Mouse (Mus musculus) urinary bladder, postnatal 25 days (tissue): ENCODE measurements around the gene Surf1.
A peak's percentile ranks its signal among the peaks of the same experiment; 100 is the strongest.

Source experiments
- DNase-seq: peaks from one replicate; pipeline ENCODE4 v3.0.0; 2022; ENCODE audit warnings: low spot score

The Surf1 gene

DNA sequence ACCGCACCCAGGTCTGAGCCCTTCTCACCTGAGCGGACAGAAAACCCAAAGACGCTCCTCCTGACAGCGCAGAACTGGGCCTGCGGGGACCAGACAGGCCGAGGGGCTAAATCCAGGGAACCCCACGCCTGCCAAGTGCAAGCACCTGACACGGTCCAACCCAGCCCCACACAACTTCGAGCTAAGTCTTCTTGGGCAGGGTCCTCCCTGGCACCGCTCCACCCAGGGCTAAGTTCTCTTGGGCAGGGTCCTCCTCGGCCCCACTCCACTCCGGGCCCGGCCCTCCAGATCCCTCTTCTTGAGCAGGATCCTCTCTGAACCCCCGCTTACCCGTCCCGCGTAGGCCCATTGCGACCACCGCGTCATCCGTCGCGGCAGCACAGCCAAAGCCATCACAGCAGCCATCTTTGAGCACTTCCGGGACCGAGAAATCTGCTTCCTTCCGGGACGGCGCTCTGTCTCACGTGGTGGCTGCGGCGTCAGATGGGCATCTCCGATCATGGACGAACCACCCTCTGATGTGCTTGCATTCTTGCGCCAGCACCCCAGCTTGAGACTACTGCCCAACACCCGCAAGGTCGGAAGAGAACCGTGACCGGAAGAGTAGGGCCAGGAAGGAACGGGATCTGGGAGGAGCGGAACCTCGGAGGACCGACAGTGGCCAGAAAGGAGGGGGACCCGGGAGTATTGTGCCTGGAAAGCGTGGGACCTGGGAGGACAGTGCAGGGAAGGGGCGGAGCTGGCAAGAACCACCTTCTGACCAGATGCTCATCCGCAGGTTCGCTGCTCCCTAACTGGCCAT lies at the start of gene Surf1, which contains the start of gene Surf2:
Gene Surf1 (minus strand): TSS at position 604 of the 802 bp plus-strand sequence.
Gene Surf2 (plus strand): TSS at position 441 of the 802 bp plus-strand sequence.
- DNase-seq = peak; percentile 73

DNA sequence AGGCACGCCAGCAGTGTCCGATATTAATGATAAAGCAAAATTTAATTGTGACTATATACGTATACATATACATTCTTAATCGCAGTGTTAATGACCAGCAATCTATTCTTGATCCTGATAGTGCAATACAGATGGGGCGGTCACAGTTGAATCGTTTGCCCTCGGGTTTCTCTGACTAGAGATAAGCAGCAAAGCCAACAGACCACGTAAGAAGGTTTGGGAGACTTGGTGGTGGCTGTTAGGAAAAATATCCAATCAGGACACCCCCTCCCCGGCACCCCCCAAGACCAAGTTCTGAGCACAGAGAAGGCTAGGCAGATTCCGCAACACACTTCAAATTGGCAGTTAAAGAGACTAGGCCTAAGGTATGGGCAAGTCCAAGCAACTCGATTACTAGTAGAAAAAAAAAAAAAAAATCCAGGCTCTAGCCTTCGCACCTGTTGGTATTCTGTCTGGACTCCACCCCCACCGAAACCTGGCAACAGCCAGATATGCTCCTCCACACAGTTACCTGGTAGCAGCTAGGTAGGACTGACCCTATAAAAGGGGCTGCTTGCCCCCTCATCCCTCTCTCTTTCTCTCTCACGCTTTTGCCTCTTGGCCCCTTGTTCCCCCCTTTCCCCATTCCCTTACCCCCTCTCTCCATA lies 48.5 kb upstream of the Surf1 start:
- no peak for DNase-seq

DNA sequence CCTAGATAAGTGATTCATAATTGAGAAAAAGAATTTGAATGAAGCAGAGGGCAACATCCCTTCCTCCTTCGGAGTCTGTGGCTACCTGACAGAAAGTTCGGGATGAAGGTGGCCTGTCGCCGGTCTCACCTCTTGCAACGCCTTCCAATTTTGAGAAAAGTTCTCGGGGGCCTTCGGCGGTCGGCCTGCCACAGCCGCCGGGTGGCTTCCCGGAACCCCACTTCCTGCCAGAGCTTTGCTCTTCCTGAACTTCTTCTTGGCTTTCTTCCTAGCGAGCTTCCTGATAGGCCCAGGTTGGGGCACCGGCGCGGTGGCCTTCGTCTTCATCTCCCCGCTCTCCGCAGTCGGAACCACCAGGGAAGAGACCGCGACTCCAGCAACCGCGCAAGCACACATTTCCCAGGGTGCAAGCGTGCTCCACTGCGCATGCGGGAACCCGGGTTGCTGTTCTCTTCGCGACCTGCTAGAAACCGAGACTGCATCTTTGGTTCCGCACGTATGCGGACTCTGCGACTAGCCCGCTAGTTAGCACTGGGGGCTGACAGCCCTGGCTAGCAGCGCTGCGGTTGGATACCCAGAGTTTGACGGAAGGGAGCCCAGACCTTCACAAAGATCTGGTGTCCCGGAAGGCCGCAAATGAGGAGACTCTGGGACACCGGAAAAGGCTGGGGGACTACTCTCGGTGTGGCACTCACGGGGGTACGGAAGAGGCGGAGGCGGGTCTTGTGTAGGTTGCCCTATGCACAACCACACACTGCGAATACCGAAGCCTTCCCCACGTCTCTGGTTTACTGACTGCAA lies 47.8 kb upstream of the Surf1 start, which contains the start of gene Rexo4:
Gene Rexo4 (minus strand): TSS at position 464 of the 801 bp plus-strand sequence.
- DNase-seq = peak; percentile 92

DNA sequence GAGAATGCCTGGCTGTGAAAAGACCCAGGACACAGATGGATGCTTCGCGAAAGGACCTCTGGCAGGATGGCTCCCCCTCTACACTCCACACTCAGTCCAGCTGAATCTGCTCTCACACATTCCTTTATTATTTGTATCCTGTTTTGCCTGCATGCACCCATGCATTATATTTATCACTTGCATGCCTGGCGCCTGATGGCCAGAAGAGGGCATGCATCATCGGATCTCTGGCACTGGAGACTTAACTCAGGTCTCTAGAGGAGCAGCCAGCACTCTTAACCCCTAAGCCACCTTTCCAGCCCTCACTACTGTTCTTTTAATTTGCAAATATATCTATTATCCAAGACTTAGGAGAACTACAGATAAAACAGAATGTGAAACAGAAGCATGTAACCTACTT lies 44.4 kb upstream of the Surf1 start:
- no peak for DNase-seq

DNA sequence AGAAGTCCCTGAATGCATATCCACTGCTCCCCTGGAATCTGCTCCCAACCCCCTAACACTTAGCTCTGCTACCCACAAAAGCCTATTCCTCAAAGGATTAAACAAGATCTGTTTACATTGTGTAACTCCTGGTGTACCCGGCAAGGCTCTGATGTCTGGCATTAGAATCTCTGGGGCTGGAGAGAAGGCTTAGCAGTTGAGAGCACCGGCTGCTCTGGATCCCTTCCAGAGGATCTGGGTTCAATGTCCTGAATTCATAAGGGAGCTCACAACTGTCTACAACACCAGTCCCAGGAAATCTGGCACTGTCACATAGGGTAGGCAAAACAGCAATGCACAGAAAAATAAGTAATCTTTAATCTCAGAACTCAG lies 41.1 kb upstream of the Surf1 start:
- DNase-seq = no peak

DNA sequence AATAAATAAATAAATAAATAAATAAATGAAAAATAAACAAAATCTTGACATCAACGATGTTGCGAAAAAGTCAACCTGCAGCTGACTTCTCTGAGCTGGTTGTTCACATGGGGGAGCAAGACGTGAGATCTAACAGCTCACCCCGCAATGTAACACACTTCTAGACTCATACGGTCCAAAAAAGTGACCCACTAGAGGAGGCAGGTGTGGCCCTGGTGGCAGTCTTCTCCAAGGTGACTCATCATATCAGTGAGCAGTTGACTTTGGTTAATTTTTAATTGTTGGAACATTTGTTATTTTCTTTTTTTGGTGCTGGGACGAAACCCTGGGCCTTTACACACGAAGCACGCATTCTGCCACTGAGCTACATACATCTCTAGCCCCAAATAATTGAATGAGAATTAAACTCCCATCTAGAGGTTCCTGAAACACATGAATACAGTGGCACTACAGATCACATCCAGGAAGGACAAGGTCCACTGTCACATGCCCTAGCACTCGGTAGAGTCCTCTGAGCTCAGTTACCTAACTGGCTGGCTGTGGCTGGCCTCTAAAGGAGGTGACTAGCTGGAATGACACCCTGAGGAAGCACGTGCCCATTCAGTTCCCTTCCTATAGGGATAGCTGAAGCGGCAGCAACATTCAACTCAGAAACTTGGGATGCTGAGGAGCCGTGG lies 40.6 kb upstream of the Surf1 start:
- no peak for DNase-seq

DNA sequence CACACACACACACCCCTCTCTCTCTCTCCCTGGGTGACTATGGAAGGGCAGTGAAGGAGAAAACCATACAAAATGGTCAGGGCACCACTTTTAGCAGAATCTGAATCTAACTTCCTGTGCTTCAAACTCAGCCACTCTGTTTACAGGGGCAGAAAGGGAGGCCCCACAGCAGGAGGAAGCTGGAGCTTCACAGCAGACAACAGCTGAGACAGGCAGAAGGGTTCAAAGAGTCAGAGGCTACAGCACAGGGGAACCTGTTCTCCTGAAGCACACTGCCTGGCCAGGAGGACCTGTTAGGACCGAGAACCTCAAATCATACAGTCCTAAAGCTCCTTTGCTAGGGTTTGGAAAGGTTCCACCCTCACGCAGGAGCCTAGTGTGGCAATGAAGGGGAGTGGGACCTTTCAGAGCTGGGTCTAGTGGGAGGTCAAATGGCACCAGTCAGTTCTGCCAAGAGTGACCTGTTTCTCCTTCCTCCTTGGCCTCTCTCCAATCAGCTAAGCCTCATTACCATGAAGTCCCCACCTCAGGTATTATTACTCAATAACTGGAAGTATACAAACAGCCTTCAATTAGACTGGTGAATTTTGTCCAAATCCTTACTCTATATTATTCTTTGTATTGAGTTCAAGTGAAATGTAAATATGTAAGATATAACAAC lies 38.5 kb upstream of the Surf1 start:
- DNase-seq = no peak

DNA sequence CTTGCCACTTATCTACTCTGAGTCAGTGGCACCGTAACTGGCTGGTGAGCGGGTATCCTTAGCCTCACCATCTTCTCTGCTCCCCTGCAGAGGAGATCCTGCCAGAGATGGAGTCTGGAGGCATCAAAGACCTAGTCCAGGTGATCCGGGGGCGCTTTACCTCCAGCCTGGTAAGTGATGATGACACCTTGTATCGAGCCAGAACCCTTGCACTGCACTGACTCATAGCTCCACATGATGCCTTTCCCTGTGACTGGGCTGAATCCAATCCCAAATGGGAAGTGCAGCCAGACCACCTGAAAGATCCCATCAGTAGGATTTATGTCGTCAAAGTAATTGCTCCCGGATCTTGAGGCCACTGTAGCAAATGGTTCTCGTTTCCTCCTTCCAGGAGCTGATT lies 36.5 kb upstream of the Surf1 start:
- DNase-seq = no peak

DNA sequence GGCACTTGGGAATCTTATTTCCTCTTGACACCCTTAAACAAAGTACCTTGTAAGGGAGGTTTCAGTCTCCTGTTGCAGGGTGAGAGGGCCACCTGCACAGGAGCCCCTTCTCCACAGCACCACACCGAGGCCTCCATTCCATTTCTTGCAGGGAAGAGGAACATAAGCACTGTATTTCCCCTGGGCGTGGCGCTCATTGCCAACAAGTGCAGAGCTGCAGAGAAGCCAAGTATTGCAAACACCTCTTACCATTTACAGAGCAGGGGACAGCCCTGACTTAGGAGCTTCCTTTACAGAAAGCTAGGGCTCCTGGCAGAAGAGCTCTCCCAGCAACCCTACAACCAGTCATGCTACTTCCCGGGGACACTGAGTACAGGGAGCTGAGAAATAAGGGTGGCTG lies 35.9 kb upstream of the Surf1 start:
- DNase-seq = no peak

DNA sequence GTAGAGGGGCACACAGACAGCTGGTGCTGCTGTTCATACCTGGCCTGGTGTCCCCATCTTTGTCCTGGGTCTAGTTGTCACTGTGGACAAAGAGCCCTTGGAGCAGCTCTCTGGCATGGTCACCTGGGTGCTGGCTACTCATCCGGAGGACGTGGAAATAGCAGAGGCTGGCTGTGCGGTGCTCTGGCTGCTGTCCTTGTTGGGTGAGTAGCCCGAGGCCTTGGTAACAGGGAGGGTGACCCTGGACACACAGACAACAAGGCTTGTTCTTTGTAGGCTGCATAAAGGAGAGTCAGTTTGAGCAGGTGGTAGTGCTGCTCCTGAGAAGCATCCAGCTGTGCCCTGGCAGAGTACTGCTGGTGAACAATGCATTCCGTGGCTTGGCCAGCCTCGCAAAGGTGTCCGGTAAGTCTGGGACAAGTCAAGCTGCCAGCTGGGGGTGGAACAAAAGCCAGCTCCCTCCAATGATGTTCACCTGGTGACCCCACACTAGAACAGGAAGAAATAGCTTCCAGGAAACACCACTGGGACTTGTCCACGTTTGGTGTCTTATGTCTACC lies 35.1 kb upstream of the Surf1 start:
- no peak for DNase-seq

DNA sequence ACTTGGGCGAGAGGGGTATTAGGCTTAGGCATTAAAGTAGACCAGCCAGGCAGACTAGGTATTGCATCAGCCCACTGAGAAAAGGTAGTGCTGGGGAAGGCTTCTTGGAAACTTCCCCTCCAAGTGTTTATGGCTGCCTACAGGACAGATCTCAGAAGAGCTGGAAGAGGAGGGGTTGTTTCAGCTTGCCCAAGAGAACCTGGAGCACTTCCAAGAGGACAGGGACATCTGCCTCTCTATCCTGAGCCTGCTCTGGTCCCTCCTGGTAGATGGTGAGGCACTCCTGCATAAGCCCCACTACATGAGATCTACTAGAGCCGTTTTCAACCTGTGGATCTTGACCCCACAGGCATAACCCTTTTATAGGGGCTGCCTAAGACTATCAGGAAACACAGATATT lies 34.1 kb upstream of the Surf1 start:
- DNase-seq = no peak

DNA sequence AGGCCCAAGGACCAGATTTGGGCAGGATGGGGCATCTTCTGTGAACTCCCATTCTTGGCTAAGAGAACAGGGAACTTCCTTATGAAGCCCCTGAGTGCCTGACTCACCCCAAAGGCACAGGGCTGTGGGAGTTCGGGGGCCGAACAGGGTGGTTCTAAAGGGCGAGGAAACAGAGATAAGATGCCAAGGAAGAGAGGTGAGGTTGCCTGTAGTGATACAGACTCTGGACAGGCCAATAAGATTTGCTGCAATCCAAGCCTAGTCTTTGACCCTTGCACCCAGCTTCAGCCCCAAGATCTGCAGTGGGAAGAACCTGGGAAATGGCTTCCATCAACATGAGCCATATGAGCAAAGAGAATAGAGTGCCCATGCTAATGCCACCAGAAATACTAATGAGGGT lies 26.9 kb upstream of the Surf1 start:
- DNase-seq = no peak

DNA sequence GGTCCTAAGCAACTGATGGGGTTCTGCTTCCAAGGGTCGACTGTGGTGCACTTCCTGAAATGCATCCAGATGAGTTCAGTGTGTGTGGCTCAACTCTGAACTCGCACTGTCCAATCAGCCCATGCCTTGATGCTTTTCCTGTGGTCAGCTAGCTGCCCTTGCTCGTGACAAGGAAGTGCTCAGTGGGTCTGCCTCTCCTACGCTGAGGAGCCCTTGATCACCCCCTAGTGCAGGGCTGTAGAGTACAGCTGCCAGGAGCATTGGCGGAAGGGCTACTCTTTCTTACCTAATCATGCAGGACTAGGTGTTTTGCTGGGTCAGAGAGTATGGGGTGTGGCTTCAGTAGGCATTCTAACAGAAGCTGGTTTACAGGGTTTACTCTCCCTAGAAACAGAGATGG lies 25.2 kb upstream of the Surf1 start:
- DNase-seq = no peak

DNA sequence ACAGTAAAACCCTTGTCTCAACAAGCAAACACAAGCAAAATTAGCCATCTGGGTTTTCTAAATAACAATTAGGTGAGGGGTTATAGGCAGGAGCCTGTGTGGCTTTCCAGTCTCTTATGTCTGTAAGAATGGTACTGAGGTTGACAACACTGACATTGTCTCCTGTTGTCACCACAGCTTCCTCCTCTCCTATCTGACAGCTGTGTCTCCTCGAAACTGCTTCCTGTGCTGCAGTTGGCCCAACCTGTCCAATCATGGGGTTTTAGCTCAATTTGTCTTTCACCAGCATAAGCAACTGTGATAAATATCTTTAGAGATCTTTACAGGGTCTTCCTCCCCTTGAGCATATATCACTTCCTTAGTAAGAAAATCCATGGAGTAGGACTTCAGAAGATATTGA lies 20.1 kb upstream of the Surf1 start:
- DNase-seq = no peak

DNA sequence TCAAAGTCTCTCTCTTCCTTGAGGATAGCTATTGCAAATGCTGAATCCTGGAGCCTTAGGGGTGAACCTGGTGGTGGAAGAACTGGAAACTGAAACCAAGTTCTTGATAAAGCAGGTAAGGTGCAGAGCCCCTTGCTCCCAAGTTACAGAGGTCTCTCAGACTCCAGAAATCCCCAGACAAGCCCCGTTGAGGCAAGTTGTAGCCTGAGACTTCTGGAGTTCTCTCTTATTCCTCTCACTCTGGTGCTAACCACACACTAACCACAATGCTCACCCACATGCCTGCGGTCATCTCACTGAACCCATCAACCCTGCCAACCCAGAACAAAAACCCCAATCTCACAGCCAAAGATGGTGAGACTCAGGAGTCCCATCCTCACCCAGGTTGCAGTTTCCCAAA lies 19.0 kb upstream of the Surf1 start:
- DNase-seq = no peak

DNA sequence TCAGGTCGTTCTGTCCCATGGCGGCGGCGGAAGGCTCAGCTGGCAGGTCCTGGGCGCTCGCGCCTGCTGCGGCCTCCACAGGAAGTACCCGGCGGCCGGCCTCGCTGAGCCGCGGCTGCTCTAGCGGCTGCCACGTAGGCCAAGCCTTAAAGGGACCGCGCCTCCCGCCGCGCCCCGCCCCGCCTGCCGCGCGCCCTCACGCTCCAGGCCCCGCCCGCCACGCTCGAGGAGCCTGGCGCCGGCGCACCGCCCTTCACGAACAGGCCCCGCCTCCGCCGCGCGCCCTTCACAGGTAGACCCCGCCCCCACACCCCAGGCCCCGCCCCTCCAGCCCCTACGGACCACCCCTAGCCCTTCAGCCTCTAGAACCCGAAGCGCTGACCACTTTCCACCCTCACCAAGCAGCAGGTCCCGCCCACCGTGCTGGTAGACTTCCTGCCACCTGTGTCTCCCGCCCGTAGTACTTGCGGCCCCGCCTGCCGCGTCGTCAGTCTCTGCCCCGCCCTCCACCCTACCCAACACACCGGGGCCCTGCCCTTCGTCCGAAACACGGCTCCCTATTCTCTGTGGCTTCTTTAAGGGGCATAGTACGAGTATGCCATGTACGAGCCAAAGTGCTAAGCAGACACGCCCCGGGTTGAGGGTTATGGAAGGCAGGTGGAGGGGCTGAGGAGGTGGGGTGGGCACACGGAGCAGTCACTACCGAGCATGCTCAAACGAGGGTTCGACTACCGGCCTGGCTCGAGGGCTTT lies 17.1 kb upstream of the Surf1 start, which contains the start of the genes Surf4 and Stkld1:
Gene Surf4 (minus strand): TSS at position 625 of the 752 bp plus-strand sequence.
Gene Stkld1 (plus strand): TSS at position 744 of the 752 bp plus-strand sequence.
- DNase-seq = peak; percentile 89

DNA sequence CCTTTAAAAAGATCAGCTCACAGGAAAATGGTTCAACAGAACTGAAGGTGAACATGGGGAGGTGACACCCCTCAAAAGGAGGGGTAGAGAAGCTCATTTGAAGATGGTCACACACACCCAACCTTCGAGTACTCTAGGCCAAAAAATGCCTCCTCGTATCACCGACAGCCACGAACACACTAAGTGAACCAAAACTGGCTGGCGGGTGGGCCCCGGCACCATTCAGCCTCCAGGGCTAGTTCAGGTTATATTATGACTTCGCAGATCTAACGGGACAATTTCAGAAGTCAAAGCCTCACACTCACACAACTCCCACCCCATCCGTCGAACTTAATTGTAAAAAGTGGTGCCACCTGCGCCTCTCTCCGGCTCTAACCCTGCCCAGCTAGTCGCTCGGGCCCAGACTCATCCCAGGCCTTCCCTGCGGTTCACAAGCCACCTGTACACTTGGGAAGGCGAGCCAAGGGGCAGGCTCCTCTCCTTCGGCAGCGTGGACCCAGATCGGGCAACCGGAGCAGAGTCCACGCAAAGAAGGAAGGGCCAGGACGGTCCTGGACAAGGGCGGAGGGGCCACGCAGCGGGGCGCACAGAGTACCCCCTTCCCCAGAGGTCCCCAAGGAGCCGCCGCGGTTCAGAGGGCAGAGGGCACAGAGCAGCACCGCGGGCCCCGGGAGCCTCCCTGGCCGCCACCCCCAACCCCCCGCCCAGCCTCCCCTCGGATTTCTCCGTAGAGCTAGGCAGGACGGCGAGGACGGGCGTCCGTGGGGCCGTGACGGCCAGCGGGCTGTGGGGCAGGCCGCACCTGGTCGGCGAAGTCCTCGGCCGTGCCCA lies 16.4 kb upstream of the Surf1 start:
- DNase-seq = no peak

DNA sequence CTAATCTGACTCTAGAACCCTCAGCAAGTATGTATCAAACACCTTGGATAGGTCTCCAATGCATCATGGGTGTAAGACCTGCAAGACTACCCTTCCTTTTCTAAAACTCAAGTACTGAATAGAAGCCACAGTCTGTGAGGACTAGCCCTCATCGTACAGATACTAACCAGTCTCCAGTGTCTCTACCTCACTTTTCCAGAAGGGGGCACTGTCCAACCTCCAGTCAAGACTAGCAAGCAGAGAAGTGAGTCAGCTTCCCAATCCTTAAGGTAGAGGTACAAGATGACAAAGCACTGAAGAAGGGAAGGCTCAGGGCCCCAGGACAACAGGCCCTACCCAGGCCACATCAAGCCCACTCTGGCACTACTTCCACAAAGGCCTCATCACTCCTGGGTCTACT lies 14.1 kb upstream of the Surf1 start:
- peak; percentile 50 for DNase-seq

DNA sequence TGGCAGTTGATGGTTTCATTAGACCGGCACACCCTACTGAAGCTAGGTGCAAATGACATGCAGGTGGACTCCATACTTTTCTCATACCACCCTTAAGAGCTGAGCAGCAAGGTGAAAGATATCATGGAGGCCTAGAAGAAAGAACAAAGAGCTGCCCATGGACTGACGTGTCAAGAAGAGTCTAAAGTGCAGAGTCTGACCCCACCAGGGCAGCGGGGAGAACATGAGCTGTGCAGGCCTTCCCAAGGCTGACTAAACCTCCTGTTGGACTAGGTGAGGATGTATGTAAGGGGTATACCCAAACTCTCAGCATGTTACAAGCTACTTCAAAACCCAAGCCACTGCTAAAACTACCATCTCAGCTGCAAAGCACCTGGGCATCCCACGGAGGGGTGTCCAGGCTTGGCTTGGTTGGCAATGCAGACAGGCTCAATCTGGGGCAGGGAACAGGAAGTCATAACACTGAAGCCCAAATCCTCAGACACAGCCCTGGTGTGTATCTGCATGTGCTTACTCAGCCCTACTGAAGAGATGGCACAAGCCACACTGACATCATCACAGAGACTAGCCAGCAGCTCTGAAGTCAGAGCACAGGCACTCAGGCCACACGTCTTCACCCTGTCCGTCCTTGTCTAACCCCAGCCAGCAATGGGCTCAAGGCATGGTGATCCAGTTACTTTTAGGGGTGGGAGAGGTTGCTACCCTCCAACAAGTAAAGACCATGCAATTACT lies 11.6 kb upstream of the Surf1 start:
- no peak for DNase-seq
